Mouse (Mus musculus): Measurements from ENCODE around the gene Zc2hc1c.

DNA sequence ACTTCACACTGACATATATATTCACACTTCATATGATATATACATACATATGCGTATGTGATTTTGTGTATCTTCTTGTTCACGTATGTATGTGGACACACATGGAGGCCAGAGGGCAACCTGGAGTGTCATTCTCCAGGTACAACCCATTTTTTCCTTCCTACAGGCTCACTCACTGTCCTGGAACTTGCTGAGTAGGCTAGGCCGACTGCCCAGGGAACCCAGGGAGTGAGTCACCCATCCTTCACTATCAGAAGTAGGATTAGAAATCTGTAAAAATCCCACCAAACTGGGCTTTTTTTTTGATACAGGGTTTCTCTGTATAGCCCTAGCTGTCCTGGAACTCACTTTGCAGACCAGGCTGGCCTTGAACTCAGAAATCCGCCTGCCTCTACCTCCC, 3.4 kb upstream of the Zc2hc1c start:
- TF ChIP-seq POLR2A (IDR thresholded peaks at IDR 0.05; ENCODE audit: insufficient read depth, low read depth, low read length) (no peak), CTCF (IDR thresholded peaks at IDR 0.05; ENCODE audit: insufficient read depth, low read depth, low read length) (no peak)
